Mouse (Mus musculus) MEL (cell line): Measurements from ENCODE around the gene Irf4.

Source experiments
- CTCF ChIP-seq, 3 experiments: IDR thresholded peaks in 2 of 3; conservative IDR thresholded peaks in 1 of 3; 2 replicates each; pipeline ENCODE4 v1.5.1; 2011 to 2012; ENCODE audit warnings: low read length in 3 of 3, low read depth in 2 of 3, mild to moderate bottlenecking in 2 of 3, improper control_type of control experiment in 1 of 3, inconsistent platforms in 1 of 3, mixed read lengths in 1 of 3, moderate library complexity in 1 of 3; ENCODE audit not compliant: control insufficient read depth in 1 of 3, insufficient read depth in 1 of 3, poor library complexity in 1 of 3, severe bottlenecking in 1 of 3
- ELF1 ChIP-seq: IDR thresholded peaks from 2 replicates; pipeline ENCODE4 v1.6.1; 2014; ENCODE audit warnings: low read depth, mild to moderate bottlenecking, inconsistent platforms, low read length, improper control_type of control experiment, moderate library complexity
- EP300 ChIP-seq, 2 experiments: IDR thresholded peaks; 2 replicates each; pipeline ENCODE4 v1.6.1; 2011; ENCODE audit warnings: improper control_type of control experiment in 2 of 2, low read length in 2 of 2, low read depth in 1 of 2, mild to moderate bottlenecking in 1 of 2
- ETS1 ChIP-seq: IDR thresholded peaks from 2 replicates; pipeline ENCODE4 v1.6.1; 2012; ENCODE audit warnings: low read depth, mild to moderate bottlenecking, inconsistent platforms, low read length, improper control_type of control experiment, moderate library complexity
- GATA1 ChIP-seq: IDR thresholded peaks from 2 replicates; pipeline ENCODE4 v1.6.1; 2011; ENCODE audit warnings: low read depth, low read length, improper control_type of control experiment
- HCFC1 ChIP-seq: IDR thresholded peaks from 2 replicates; pipeline ENCODE4 v1.6.1; 2012; ENCODE audit warnings: low read depth, mild to moderate bottlenecking, inconsistent platforms, low read length, improper control_type of control experiment, moderate library complexity
- KAT2A ChIP-seq: conservative IDR thresholded peaks from 2 replicates; pipeline ENCODE4 v1.6.1; 2012; ENCODE audit warnings: low read depth, low read length, improper control_type of control experiment, inconsistent platforms
- MAFK ChIP-seq: IDR thresholded peaks from 2 replicates; pipeline ENCODE4 v1.6.1; 2011; ENCODE audit warnings: low read depth, mild to moderate bottlenecking, low read length, improper control_type of control experiment, borderline replicate concordance
- MYB ChIP-seq: IDR thresholded peaks from 2 replicates; pipeline ENCODE4 v1.6.1; 2011; ENCODE audit warnings: mild to moderate bottlenecking, low read depth, low read length, improper control_type of control experiment
- POLR2A ChIP-seq, 2 experiments: IDR thresholded peaks; 2 replicates each; pipeline ENCODE4 v1.6.1; 2011 to 2012; ENCODE audit warnings: low read length in 2 of 2, mild to moderate bottlenecking in 2 of 2, control low read depth in 1 of 2, improper control_type of control experiment in 1 of 2, low read depth in 1 of 2, moderate library complexity in 1 of 2; ENCODE audit not compliant: control insufficient read depth in 1 of 2, insufficient read depth in 1 of 2, poor library complexity in 1 of 2
- POLR2AphosphoS5 ChIP-seq: IDR thresholded peaks from 2 replicates; pipeline ENCODE4 v1.6.1; 2012; ENCODE audit warnings: low read depth, borderline replicate concordance, mild to moderate bottlenecking, inconsistent platforms, low read length, moderate library complexity, mixed read lengths
- ZC3H11A ChIP-seq: IDR thresholded peaks from 2 replicates; pipeline ENCODE4 v1.6.1; 2012; ENCODE audit warnings: low read depth, mild to moderate bottlenecking, inconsistent platforms, low read length, improper control_type of control experiment
- ZNF384 ChIP-seq: IDR thresholded peaks from 2 replicates; pipeline ENCODE4 v1.6.1; 2012; ENCODE audit warnings: low read depth, mild to moderate bottlenecking, inconsistent platforms, low read length, improper control_type of control experiment

DNA sequence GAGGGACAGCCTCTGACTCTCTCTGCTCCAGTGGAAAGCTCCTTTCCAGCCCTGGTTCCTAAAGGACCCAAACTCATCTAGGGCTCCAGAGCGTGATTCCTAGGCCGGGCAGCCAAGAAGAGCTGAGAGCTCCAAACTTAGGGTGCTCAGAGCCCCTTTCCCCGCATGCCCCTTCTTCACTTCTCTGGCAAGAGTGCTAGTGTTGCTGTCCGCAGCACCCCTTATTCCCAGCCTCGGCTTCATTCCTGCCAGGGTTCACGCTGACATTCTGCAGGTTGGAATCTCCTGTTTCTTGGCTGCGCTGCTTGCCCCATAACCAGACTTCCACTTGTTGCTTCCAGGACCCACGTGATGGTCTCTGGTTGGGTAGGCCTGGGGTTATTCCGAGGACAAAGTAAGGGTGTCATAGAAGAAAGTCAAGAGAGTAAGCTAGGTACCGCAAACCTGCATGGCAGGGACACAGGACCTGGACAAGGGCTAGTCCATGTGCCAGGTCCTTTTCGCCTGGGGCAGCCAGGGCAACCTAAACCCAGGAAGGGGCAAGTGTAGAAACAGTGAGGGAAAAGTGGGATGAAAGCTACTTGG, 623 bp downstream of the Irf4 start:
- TF ChIP-seq POLR2A (IDR thresholded peaks at IDR 0.05; ENCODE audit: control insufficient read depth in 1 of 2, insufficient read depth in 1 of 2, low read depth in 1 of 2, low read length in 2 of 2, poor library complexity in 1 of 2) (no peak), KAT2A (no peak), ELF1 (no peak), CTCF (IDR thresholded peaks at IDR 0.05 in 2 of 3, conservative IDR thresholded peaks at IDR 0.05 in 1 of 3; ENCODE audit: control insufficient read depth in 1 of 3, insufficient read depth in 1 of 3, low read depth in 2 of 3, low read length in 3 of 3, poor library complexity in 1 of 3, severe bottlenecking in 1 of 3) (no peak), GATA1 (no peak), ZC3H11A (no peak), ZNF384 (no peak), EP300 (IDR thresholded peaks at IDR 0.05; ENCODE audit: low read depth in 1 of 2, low read length in 2 of 2) (no peak), HCFC1 (no peak), MYB (no peak), MAFK (no peak), POLR2AphosphoS5 (no peak), ETS1 (no peak)
